Mouse (Mus musculus): ENCODE measurements around the gene Nphp4.

DNA sequence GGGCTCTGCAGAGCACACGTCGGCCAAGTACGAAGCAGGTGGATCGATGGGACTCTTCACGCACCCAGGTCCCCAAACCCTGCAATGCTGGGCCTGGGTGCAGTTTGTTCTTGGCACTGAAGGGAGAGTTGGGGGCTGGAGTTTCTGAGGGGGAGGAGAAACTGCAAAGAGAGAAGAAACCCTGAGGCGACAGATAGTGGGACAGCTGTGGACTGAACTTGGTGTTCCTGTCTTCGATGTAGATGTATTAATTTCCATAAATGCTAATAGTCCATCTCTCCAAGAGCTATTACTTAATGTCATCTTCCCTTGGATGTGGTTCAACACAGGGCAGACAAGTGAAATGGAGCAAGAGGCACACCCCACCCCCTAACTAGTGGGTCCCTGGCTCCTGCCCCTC is 565 bp upstream of the Nphp4 start:
- no peak for TF ChIP-seq CTCF (IDR thresholded peaks at IDR 0.05; ENCODE audit: extremely low read depth, insufficient read depth, low read length)
- TF ChIP-seq POLR2A (IDR thresholded peaks at IDR 0.05; ENCODE audit: extremely low read depth, insufficient read depth, low read length) = no peak
